Mouse (Mus musculus) intestine, postnatal 0 days (tissue): Measurements from ENCODE around the gene Caskin1. TPM values are rescaled to one million over a fixed set of nuclear protein-coding genes. Genes with fewer than 3 reads are reported as not detected.
A peak's percentile ranks its signal among the peaks of the same experiment; 100 is the strongest.

Experiments
- ATAC-seq: fragments of 200-750 bp; cut with Nextera tagmentation; 2 replicates; pipeline ENCODE4 v1.8.0; 2017; ENCODE audit warnings: mild to moderate bottlenecking, moderate TSS enrichment, moderate library complexity
- H3K27ac ChIP-seq: fragments of 300-500 bp; sonication (generic); 2 replicates; pipeline ENCODE4 v1.5.1; 2014; ENCODE audit warnings: mild to moderate bottlenecking, low read depth, low read length, moderate library complexity
- H3K27me3 ChIP-seq: fragments of 300-500 bp; sonication (generic); replicated peaks from 2 replicates; pipeline ENCODE4 v1.6.1; 2014; ENCODE audit warnings: low read length, mixed read lengths; ENCODE audit not compliant: control insufficient read depth, insufficient read depth
- H3K36me3 ChIP-seq: fragments of 300-500 bp; sonication (generic); 2 replicates; pipeline ENCODE4 v1.6.1; 2014; ENCODE audit warnings: mild to moderate bottlenecking, moderate library complexity; ENCODE audit not compliant: control insufficient read depth, insufficient read depth
- H3K4me1 ChIP-seq: fragments of 300-500 bp; sonication (generic); replicated peaks from 2 replicates; pipeline ENCODE4 v1.6.1; 2014; ENCODE audit warnings: antibody characterized with exemption, low read length, mixed read lengths; ENCODE audit not compliant: control insufficient read depth, insufficient read depth
- H3K4me2 ChIP-seq: fragments of 300-500 bp; sonication (generic); replicated peaks from 2 replicates; pipeline ENCODE4 v1.6.1; 2014; ENCODE audit warnings: low read depth, mild to moderate bottlenecking, moderate library complexity
- H3K4me3 ChIP-seq: fragments of 300-500 bp; sonication (generic); 2 replicates; pipeline ENCODE4 v1.5.1; 2014; ENCODE audit warnings: low read depth, low read length
- H3K9ac ChIP-seq: fragments of 300-500 bp; sonication (generic); 2 replicates; pipeline ENCODE4 v1.6.1; 2014; ENCODE audit warnings: mild to moderate bottlenecking, low read depth, low read length
- H3K9me3 ChIP-seq: fragments of 300-500 bp; sonication (generic); 2 replicates; pipeline ENCODE4 v1.6.1; 2016; ENCODE audit warnings: mixed run types; ENCODE audit not compliant: control insufficient read depth
- CTCF ChIP-seq: sonication (generic); IDR thresholded peaks from 2 replicates; pipeline ENCODE4 v1.5.1; 2016; ENCODE audit warnings: low read depth, mild to moderate bottlenecking, control low read depth, antibody characterized with exemption, moderate library complexity
- WGBS: fragments of 180-500 bp; shearing (Covaris S2); extraction: QIAGEN DNeasy Blood & Tissue Kit; methylation state at CpG from one replicate; pipeline ENCODE4 v1.1.7; 2014; 5-methylcytosine and 5-hydroxymethylcytosine counted together
- polyA plus RNA-seq: library from polyadenylated mRNA; unstranded; fragments of >200 nt; fragmentation: Nextera tagmentation; extraction: Ambion mirVana; gene quantifications from 2 replicates; pipeline ENCODE4 v1.2.1, GENCODE M21; 2015

Caskin1 gene
- polyA plus RNA-seq, 1 experiment from 2014 or later = 0.78 TPM

GRCm38 (mm10) chr17:24533099-24533992, 44.9 kb downstream of the Caskin1 start:
- H3K4me1 ChIP-seq = peaks cover 15% of the 10 kb centered on the region
- no peak overlapping the region for H3K27ac ChIP-seq
- no peaks in the 10 kb centered on the region for H3K9me3 ChIP-seq
- ATAC-seq = peak; percentile 76
- H3K9ac ChIP-seq = no peak overlapping the region; the same call in 1 of the 2 replicates
- peak overlapping the region; percentile 40 for H3K4me3 ChIP-seq
- no peaks in the 10 kb centered on the region for H3K27me3 ChIP-seq
- peak; percentile 51 for TF ChIP-seq CTCF
- H3K4me2 ChIP-seq = peak overlapping the region; percentile 87
- H3K36me3 ChIP-seq = peaks cover 8% of the 10 kb centered on the region; the same call in 1 of the 2 replicates
- 10% methylated on average over 52 of the region's 53 CpGs for WGBS

GRCm38 (mm10) chr17:24534160-24534718, 45.8 kb downstream of the Caskin1 start, which contains the start of gene Rab26:
Gene Rab26 (minus strand): TSS chr17:24534210.
- 83% methylated on average over 8 of the region's 8 CpGs for WGBS
- peaks cover 15% of the 10 kb centered on the region for H3K4me1 ChIP-seq
- no peaks in the 10 kb centered on the region for H3K27me3 ChIP-seq
- peak within 1 kb of the TSS; percentile 40 for H3K4me3 ChIP-seq
- no peak for ATAC-seq
- H3K4me2 ChIP-seq = peak within 1 kb of the TSS; percentile 87
- H3K9ac ChIP-seq = no peak within 1 kb of the TSS; the same call in 1 of the 2 replicates
- H3K27ac ChIP-seq = no peak within 1 kb of the TSS
- no peak for TF ChIP-seq CTCF
- peaks cover 8% of the 10 kb centered on the region; the same call in 1 of the 2 replicates for H3K36me3 ChIP-seq
- no peaks in the 10 kb centered on the region for H3K9me3 ChIP-seq

- TF ChIP-seq CTCF = no peak
- Histone ChIP-seq H3K27me3 (no peaks in the 10 kb centered on the region), H3K9me3 (no peaks in the 10 kb centered on the region), H3K4me2 (no peak overlapping the region), H3K9ac (no peak overlapping the region), H3K4me1 (peaks cover 6% of the 10 kb centered on the region), H3K4me3 (no peak overlapping the region), H3K27ac (no peak overlapping the region), H3K36me3 (no peaks in the 10 kb centered on the region)
- ATAC-seq = no peak
- 59% methylated on average over 5 of the region's 5 CpGs for WGBS
These were observed 46.9 kb downstream of the Caskin1 start for GRCm38 (mm10) chr17:24535300-24535699.

GRCm38 (mm10) chr17:24537536-24537935, 49.1 kb downstream of the Caskin1 start:
- H3K4me3 ChIP-seq = no peak overlapping the region
- no peak for ATAC-seq
- no peak overlapping the region for H3K9ac ChIP-seq
- no peak overlapping the region for H3K4me2 ChIP-seq
- no peaks in the 10 kb centered on the region for H3K9me3 ChIP-seq
- peaks cover 6% of the 10 kb centered on the region for H3K4me1 ChIP-seq
- no peaks in the 10 kb centered on the region for H3K27me3 ChIP-seq
- 31% methylated on average over 3 of the region's 3 CpGs for WGBS
- H3K27ac ChIP-seq = no peak overlapping the region
- TF ChIP-seq CTCF = no peak
- no peaks in the 10 kb centered on the region for H3K36me3 ChIP-seq

GRCm38 (mm10) chr17:24538950-24539349, 50.5 kb downstream of the Caskin1 start:
- no peak overlapping the region for H3K27ac ChIP-seq
- H3K27me3 ChIP-seq = no peaks in the 10 kb centered on the region
- 0 out of 2 replicates have a peak, but pooled peaks have one; percentile 28 for ATAC-seq

GRCm38 (mm10) chr17:24540375-24540774, 52.0 kb downstream of the Caskin1 start:
- no peak overlapping the region for H3K4me3 ChIP-seq
- no peaks in the 10 kb centered on the region for H3K9me3 ChIP-seq
- TF ChIP-seq CTCF = peak; percentile 90
- 16% methylated on average over 3 of the region's 3 CpGs for WGBS
- no peaks in the 10 kb centered on the region for H3K36me3 ChIP-seq
- 0 out of 2 replicates have a peak, but pooled peaks have one; percentile 56 for ATAC-seq
- H3K27ac ChIP-seq = no peak overlapping the region
- H3K27me3 ChIP-seq = no peaks in the 10 kb centered on the region
- H3K4me2 ChIP-seq = no peak overlapping the region
- H3K4me1 ChIP-seq = no peaks in the 10 kb centered on the region
- H3K9ac ChIP-seq = no peak overlapping the region

More at GRCm38 (mm10) chr17:24538950-24539349, 50.5 kb downstream of the Caskin1 start:
- H3K4me2 ChIP-seq = no peak overlapping the region
- H3K9ac ChIP-seq = no peak overlapping the region
- H3K4me1 ChIP-seq = no peaks in the 10 kb centered on the region
- H3K36me3 ChIP-seq = no peaks in the 10 kb centered on the region
- no peak overlapping the region for H3K4me3 ChIP-seq
- TF ChIP-seq CTCF = peak; percentile 72
- 67% methylated on average over 8 of the region's 8 CpGs for WGBS
- no peaks in the 10 kb centered on the region for H3K9me3 ChIP-seq
